Mouse (Mus musculus) right cerebral cortex, postnatal 36 days (tissue): ENCODE data around the gene Tbc1d16.
"Not testable (repeated sequence)": the region's sequence is repeated elsewhere in the genome, so short reads cannot be mapped to it uniquely, and the experiment has no call there.

Source experiments
- DNase-seq, 2 experiments: peaks; one replicate each; pipeline ENCODE4 v3.0.0; 2022; ENCODE audit warnings: low spot score in 2 of 2, mixed read lengths in 1 of 2

Tbc1d16 gene

DNA sequence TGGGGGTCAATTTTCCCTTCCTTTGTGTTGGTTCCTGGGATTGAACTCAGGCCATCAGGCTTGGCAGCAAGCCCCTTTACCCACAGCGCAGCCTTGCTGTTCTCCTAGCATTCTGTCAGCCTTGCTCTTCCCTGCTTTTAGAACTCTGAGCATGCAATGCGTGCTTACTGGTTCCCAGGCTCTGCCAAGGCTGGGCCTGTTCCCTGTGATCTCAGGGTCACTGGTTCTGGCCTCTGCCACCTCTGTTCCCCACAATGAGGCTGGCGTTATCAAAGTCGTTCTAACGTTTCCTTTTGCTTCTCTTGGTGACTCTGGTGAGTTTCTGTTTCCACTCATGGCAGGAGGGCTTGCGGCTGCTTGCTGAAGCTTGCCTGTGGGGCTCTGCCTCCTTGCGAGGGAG, 110.4 kb downstream of the Tbc1d16 start:
- no peak for DNase-seq

DNA sequence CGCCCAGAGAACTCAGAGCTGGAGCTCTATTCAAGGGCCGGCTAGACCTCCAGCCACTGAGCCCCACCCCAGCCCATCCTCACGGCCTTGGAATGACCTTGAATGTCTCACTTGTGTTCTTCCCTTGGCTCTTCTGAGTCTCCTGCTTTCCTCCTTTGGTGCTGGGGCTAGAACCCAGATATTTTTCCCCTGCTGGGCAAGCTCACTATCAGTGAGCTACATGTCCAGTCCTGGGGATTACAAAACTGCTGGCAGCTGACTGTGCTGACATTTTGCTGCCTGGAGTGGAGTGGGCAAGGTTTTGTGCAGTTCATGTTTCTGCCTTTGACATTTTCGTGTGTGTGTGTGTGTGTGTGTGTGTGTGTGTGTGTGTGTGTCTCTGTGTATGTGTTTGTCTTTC, 111.3 kb downstream of the Tbc1d16 start:
- DNase-seq, result no peak

DNA sequence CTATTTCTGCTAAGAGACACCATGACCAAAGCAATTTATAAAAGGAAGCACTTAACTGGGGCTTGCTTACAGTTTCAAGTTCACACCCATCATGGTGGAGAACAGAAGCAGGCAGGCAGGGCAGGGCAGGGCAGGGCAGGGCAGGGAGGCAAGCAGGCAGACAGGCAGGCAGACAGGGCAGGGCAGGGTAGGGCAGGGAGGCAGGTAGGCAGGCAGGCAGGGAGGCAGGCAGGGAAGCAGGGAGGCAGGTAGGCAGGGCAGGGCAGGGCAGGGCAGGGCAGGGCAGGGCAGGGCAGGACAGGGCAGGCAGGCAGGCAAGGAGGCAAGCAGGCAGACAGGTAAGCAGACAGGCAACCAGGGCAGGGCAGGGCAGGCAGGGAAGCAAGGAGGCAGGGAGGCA, 115.6 kb downstream of the Tbc1d16 start:
- no peak for DNase-seq

DNA sequence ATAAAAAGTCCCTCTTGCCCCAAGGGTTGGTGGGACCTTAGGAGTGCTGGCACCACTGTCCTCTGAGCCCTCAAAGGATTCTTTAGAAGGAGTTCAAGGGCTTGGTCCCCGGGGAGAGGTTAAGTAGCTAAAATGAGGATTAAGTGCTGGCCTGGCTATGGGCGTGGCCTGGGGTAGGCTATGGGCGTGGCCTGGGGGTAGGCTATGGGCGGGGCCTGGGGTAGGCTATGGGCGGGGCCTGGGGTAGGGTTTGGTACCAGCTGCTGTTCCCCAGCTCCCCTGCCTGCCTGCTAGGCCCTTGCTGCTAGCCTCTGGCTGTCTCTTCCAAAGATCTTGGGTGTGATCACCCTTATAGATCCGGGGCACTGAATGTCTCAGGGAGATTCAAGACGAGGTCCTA, 117.0 kb downstream of the Tbc1d16 start:
- no peak for DNase-seq

- DNase-seq, result no peak
Measured at GRCm38 (mm10) chr11:119109415-119110071, 118.8 kb downstream of the Tbc1d16 start.

DNA sequence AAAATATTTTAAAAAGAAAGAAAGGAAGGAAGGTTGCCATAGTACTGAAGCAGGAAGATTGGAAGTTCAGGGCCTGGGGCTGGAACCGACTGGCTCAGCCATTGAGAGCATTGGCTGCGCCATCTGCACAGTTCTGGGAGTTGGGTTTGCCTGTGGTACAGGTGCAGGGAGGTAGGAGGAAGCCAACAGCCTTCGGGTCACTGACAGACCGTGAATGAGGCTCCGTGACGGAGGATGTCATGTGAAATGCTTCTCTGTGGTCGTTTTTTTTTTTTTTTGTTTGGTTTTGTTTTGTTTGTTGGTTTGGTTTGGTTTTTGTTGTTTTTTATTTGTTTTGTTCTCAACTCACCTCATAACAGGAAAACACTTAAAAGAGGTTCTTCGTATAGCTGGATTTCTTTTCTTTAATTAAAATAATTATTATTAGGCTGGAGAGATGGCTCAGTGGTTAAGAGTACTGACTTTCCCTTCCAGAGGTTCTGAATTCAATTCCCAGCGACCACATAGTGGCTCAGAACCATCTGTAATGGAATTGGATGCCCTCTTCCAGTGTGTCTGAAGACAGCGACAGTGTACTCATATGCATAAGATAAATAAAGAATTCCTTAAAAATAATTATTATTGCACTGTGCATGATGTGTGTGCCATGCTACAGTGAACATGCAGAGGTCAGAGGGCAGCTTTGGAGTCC, 119.6 kb downstream of the Tbc1d16 start:
- no peak for DNase-seq

GRCm38 (mm10) chr11:119106289-119106688, 122.0 kb downstream of the Tbc1d16 start:
- DNase-seq, result no peak

- no peak for DNase-seq
Measured at GRCm38 (mm10) chr11:119105748-119106147, 122.6 kb downstream of the Tbc1d16 start.

GRCm38 (mm10) chr11:119105071-119105609, 123.2 kb downstream of the Tbc1d16 start:
- no peak for DNase-seq

- no peak for DNase-seq
Measured at GRCm38 (mm10) chr11:119103991-119104390, 124.3 kb downstream of the Tbc1d16 start.

GRCm38 (mm10) chr11:119100355-119100754, 127.9 kb downstream of the Tbc1d16 start:
- DNase-seq, result not testable (repeated sequence)

GRCm38 (mm10) chr11:119098202-119098601, 130.1 kb downstream of the Tbc1d16 start:
- no peak for DNase-seq

DNA sequence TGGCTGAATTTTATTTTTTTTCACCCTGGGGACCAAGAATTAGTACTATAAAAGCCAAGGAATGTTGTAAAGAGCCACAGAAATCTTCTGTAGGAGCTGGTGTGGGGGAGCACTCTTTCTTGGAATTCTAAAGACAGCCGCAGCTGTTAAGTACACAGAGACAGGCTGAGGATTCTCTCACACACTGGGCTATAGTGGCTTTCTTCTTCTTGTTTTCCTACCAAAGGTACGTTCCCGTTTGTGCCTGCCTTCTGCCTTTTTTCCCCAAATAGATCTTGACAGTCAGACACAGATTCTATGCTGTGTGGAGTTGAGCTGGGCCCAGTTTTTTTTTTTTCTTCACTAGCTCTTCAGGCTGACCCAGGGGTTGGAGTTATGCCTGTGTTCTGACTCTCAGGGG, 132.9 kb downstream of the Tbc1d16 start:
- DNase-seq, result no peak

- no peak for DNase-seq
Measured at GRCm38 (mm10) chr11:119093322-119093721, 135.0 kb downstream of the Tbc1d16 start.
